Mouse (Mus musculus): ENCODE measurements around the gene Troap.
"Not testable (repeated sequence)": the region's sequence is repeated elsewhere in the genome, so short reads cannot be mapped to it uniquely, and the experiment has no call there.

DNA sequence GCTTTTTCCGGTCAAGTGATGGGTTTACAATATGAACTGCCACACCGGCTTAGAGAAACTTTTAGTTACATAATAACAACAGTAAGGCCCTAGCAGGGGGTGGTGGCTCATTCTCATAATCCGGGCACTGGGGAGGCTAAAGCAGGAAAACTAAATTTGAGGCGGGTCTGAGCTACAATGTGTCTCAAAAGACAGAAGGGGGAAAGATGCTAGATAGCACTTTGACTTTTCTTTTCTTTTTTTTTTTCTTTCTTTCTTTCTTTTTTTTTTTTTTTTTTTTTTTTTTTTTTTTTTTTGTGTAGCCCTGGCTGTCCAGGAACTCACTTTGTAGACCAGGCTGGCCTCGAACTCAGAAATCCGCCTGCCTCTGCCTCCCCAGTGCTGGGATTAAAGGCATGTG, 28.6 kb upstream of the Troap start:
- not testable (repeated sequence) for TF ChIP-seq GATA1 (IDR thresholded peaks at IDR 0.05; ENCODE audit: borderline replicate concordance, low read length); FLI1 (IDR thresholded peaks at IDR 0.05; ENCODE audit: low read length)

All from megakaryocyte, embryonic 14.5 days (primary cell).